Mouse (Mus musculus) small intestine, adult 2 months (tissue): ENCODE results near the gene Gm6040.

Source experiments
- CTCF ChIP-seq: fragments of 200-500 bp; IDR thresholded peaks from 2 replicates; pipeline ENCODE4 v1.5.1; 2012; ENCODE audit warnings: low read depth, mild to moderate bottlenecking, control low read depth, inconsistent platforms, low read length, moderate library complexity, mixed read lengths; ENCODE audit not compliant: insufficient replicate concordance, insufficient read length; ENCODE audit errors: extremely low read depth
- POLR2A ChIP-seq: fragments of 200-500 bp; IDR thresholded peaks from 2 replicates; pipeline ENCODE4 v1.6.1; 2012; ENCODE audit warnings: low read depth, mild to moderate bottlenecking, control low read depth, inconsistent platforms, low read length, moderate library complexity

DNA sequence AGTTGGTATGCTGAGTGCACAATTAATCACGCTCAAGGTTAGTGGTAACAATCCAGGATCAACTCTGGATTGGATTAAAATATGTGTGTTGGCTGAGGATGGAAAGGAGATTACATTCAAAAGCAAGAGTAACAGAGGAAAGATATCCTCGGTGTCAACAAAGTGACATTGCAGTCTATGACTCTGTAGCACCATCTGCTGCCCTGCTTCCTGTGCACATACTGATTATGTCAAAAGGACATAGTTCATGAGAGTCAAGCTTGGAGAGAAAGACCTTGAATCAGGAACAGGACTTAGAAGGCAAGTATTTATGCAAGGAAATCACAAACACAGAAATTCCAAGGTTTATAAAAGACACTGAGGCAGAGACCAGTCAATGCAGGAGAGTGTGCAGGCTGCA lies 42.7 kb upstream of the Gm6040 start:
- no peak for TF ChIP-seq CTCF
- TF ChIP-seq POLR2A, result no peak
